Comparison of ENCODE assay signal across 7 mouse cellular contexts in the genomic region with DNA sequence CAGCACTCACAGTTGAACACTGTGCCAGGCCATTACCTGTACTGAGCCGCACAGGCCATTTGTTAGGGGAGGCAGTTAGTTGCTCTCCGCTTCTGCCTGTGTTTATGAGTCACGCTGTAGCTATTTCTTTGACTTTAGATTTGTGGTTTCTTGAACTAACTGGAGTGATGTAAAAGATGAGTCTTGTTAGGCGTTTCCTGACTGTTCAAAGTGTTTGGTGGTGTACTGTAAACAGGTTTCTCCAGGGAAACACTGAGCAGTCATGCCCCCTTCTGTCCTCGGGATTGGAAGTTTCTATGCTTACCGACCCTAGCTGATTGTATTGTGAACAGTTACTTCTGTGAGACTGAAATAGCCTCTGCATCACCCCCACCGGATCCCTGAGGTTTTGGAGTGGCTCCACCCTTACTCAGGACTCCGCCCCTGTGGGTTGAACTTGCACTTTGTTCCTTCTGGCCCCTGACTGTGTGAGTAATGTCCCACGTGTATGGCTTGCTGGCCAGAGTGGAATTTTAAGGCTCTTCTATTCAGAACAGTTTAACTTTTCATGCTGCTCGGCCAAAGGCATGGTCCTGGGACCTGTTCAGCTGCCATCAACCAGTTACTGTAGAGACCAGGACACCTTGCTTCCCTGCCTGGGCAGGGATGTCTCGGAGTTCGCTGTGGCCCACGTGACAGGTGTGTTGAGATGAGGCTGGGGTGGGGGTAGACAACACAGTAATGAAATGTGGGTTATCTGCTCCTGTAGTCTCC. TPM values are rescaled to one million over a fixed set of nuclear protein-coding genes. Genes with fewer than 3 reads are reported as not detected.
DNase-seq lines count a peak whose midpoint lies in the region; ATAC-seq and TF ChIP-seq lines count a peak whose summit lies in the region.

No protein-coding gene starts in this region.

- TF ChIP-seq POLR2A in liver, adult 2 months (IDR thresholded peaks at IDR 0.05; ENCODE audit: extremely low read depth, insufficient read depth, low read length), result no peak

- H3K27ac ChIP-seq in hindbrain, embryonic 14.5 days, result no peak overlapping the region
- peak overlapping the region; percentile 13 for H3K27ac ChIP-seq in liver, adult 2 months (replicated peaks; ENCODE audit: insufficient read depth, low read depth, low read length)

- no peaks in the 10 kb centered on the region for H3K9me3 ChIP-seq in hindbrain, embryonic 14.5 days (ENCODE audit: control insufficient read depth, low read length)

- H3K79me2 ChIP-seq in liver, adult 2 months (ENCODE audit: control insufficient read depth, insufficient read depth, low read length), result peaks cover 3% of the 10 kb centered on the region; the same call in 1 of the 2 replicates

- no peak for TF ChIP-seq CTCF in liver, adult 2 months (IDR thresholded peaks at IDR 0.05; ENCODE audit: low read depth, low read length)

- DNase-seq in ES-CJ7 (ENCODE audit: low read depth, low spot score), result peak; percentile 84
- peak; percentile 87 to 89 for DNase-seq in adrenal gland, postnatal 36 days
- peak; percentile 58 for DNase-seq in forelimb bud, embryonic 11.5 days (ENCODE audit: low read depth, low spot score)
- DNase-seq in hindbrain, embryonic 14.5 days (ENCODE audit: low spot score), result no peak
- DNase-seq in liver, adult 2 months (ENCODE audit: extremely low read depth, low read depth, low spot score), result peak; percentile 87
- DNase-seq in natural killer cell, adult 2 months (ENCODE audit: low spot score in 2 of 2), result peak; percentile 89 to 90
- DNase-seq in thymus, postnatal 14 days, result peak; percentile 78

- no peak overlapping the region for H3K9ac ChIP-seq in hindbrain, embryonic 14.5 days
- H3K9ac ChIP-seq in liver, adult 2 months (ENCODE audit: low read depth, low read length), result peak overlapping the region; percentile 45

- WGBS in hindbrain, embryonic 14.5 days, result 21% methylated on average over 13 of the region's 13 CpGs
- 18% methylated on average over 13 of the region's 13 CpGs for WGBS in liver, adult 2 months

- no peaks in the 10 kb centered on the region for H3K36me3 ChIP-seq in hindbrain, embryonic 14.5 days (replicated peaks; ENCODE audit: control insufficient read depth, insufficient read depth)
- no peaks in the 10 kb centered on the region for H3K36me3 ChIP-seq in liver, adult 2 months (ENCODE audit: control insufficient read depth, insufficient read depth, low read length)

- H3K4me3 ChIP-seq in hindbrain, embryonic 14.5 days (replicated peaks; ENCODE audit: low read length), result no peak overlapping the region
- H3K4me3 ChIP-seq in liver, adult 2 months (ENCODE audit: insufficient read depth, low read depth, low read length), result peak overlapping the region; percentile 38

- ATAC-seq in hindbrain, embryonic 14.5 days (ENCODE audit: low FRiP score), result no peak; the same call in 1 of the 2 replicates

- no peaks in the 10 kb centered on the region for H3K27me3 ChIP-seq in hindbrain, embryonic 14.5 days (ENCODE audit: control insufficient read depth, insufficient read depth, low read length)
- H3K27me3 ChIP-seq in liver, adult 2 months (ENCODE audit: control insufficient read depth, insufficient read depth, low read length), result no peaks in the 10 kb centered on the region

- H3K4me1 ChIP-seq in hindbrain, embryonic 14.5 days (replicated peaks; ENCODE audit: control insufficient read depth, insufficient read depth, low read length), result peaks cover 26% of the 10 kb centered on the region; the same call in 1 of the 2 replicates
- peaks cover 5% of the 10 kb centered on the region; the same call in 1 of the 2 replicates for H3K4me1 ChIP-seq in liver, adult 2 months (ENCODE audit: control insufficient read depth, insufficient read depth, low read length)

- H3K4me2 ChIP-seq in hindbrain, embryonic 14.5 days (replicated peaks), result peak overlapping the region; percentile 25; the same call in 1 of the 2 replicates

RNA-seq across cellular contexts. Expression of a gene that starts 57.0 kb away (rescaled TPM):
- 10 to 100 TPM; 21.5 to 27.2 TPM for total RNA-seq in adrenal gland, postnatal 36 days (2021)
- polyA plus RNA-seq in hindbrain, embryonic 14.5 days (2014; fragmentation: Nextera tagmentation; extraction: Ambion mirVana), result 8.1 and 9.2 TPM in 2 replicates
- 3.2 and 4.4 TPM in 2 replicates for total RNA-seq in liver, adult 2 months (2014; rRNA removed)
- 2.3 and 2.6 TPM in 2 replicates for polyA plus RNA-seq in liver, adult 2 months (2012; rRNA removed)

RNA-seq across cellular contexts. Expression of a gene that starts 58.6 kb away (rescaled TPM):
- total RNA-seq in adrenal gland, postnatal 36 days (2021), result 10 to 100 TPM; 17.9 to 20.5 TPM
- 4.5 TPM in 2 replicates for polyA plus RNA-seq in hindbrain, embryonic 14.5 days (2014; fragmentation: Nextera tagmentation; extraction: Ambion mirVana)
- total RNA-seq in liver, adult 2 months (2014; rRNA removed), result 3.9 and 4.6 TPM in 2 replicates
- polyA plus RNA-seq in liver, adult 2 months (2012; rRNA removed), result 4.4 and 9.3 TPM in 2 replicates
